Mouse (Mus musculus) liver, adult 2 months (tissue): Measurements from ENCODE around the gene Mok.

Source experiments
- CTCF ChIP-seq: fragments of 200-500 bp; IDR thresholded peaks from 2 replicates; pipeline ENCODE4 v1.5.1; 2011; ENCODE audit warnings: low read depth, low read length, control low read depth
- POLR2A ChIP-seq: fragments of 200-500 bp; IDR thresholded peaks from 2 replicates; pipeline ENCODE4 v1.6.1; 2011; ENCODE audit warnings: low read length, control low read depth; ENCODE audit not compliant: insufficient read depth; ENCODE audit errors: extremely low read depth

GRCm38 (mm10) chr12:110796748-110797147 is 44.0 kb downstream of the Mok start:
- no peak for TF ChIP-seq POLR2A
- no peak for TF ChIP-seq CTCF
